Mouse (Mus musculus): ENCODE measurements around the gene Tmigd3.

DNA sequence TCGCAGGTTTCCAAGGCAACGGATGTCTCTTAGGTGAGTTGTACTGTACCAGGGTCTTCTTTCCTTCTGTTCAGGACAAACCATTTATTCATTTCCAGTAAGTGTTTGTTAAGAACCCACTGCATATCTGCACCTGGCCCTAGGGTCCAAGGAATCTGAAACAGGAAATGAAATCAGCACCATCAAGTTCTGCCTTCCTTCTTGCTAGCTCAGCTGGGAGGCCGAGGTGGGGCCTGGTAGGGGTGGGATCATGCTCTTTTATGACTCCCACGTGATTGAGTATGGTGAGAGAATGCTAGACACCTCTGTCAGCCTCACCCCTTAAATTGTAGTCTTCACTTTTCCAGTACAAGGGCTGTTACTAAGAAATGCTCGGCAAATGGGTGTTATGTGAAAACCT, 13.2 kb upstream of the Tmigd3 start:
- TF ChIP-seq CTCF (IDR thresholded peaks at IDR 0.05; ENCODE audit: low read depth) (no peak), EP300 (IDR thresholded peaks at IDR 0.05; ENCODE audit: low read depth) (no peak)

All from liver, embryonic 14.5 days (tissue).